Mouse (Mus musculus) forebrain, embryonic 11.5 days (tissue): ENCODE data around the gene Polr1d. TPM values are rescaled to one million over a fixed set of nuclear protein-coding genes. Genes with fewer than 3 reads are reported as not detected.

ENCODE experiments used
- ATAC-seq: fragments of 200-750 bp; cut with Nextera tagmentation; replicated peaks from 2 replicates; pipeline ENCODE4 v1.8.0; 2017; ENCODE audit warnings: moderate TSS enrichment; ENCODE audit not compliant: low FRiP score
- DNase-seq: peaks from one replicate; pipeline ENCODE4 v3.0.0-alpha.2; 2017; ENCODE audit warnings: low spot score
- H3K27ac ChIP-seq: fragments of 300-500 bp; sonication (generic); 2 replicates; pipeline ENCODE4 v1.5.1; 2014; ENCODE audit warnings: low read depth, low read length
- H3K27me3 ChIP-seq: fragments of 300-500 bp; sonication (generic); 2 replicates; pipeline ENCODE4 v1.6.1; 2014; ENCODE audit warnings: mild to moderate bottlenecking, low read length, mixed read lengths; ENCODE audit not compliant: control insufficient read depth, insufficient read depth
- H3K36me3 ChIP-seq: fragments of 300-500 bp; sonication (generic); 2 replicates; pipeline ENCODE4 v1.6.1; 2014; ENCODE audit warnings: mild to moderate bottlenecking, low read length, moderate library complexity, mixed read lengths; ENCODE audit not compliant: control insufficient read depth, insufficient read depth
- H3K4me1 ChIP-seq: fragments of 300-500 bp; sonication (generic); replicated peaks from 2 replicates; pipeline ENCODE4 v1.6.1; 2014; ENCODE audit warnings: low read length, mixed read lengths; ENCODE audit not compliant: control insufficient read depth, insufficient read depth
- H3K4me2 ChIP-seq: fragments of 300-500 bp; sonication (generic); 2 replicates; pipeline ENCODE4 v1.6.1; 2014; ENCODE audit warnings: low read depth, mild to moderate bottlenecking, low read length, moderate library complexity, mixed read lengths; ENCODE audit not compliant: severe bottlenecking
- H3K4me3 ChIP-seq: fragments of 300-500 bp; sonication (generic); 2 replicates; pipeline ENCODE4 v1.5.1; 2014; ENCODE audit warnings: low read depth, low read length
- H3K9ac ChIP-seq: fragments of 300-500 bp; sonication (generic); 2 replicates; pipeline ENCODE4 v1.6.1; 2014; ENCODE audit warnings: low read length
- H3K9me3 ChIP-seq: fragments of 300-500 bp; sonication (generic); 2 replicates; pipeline ENCODE4 v1.6.1; 2016; ENCODE audit warnings: low read length, mixed read lengths; ENCODE audit not compliant: control insufficient read depth
- WGBS: fragments of 180-500 bp; shearing (Covaris S2); extraction: QIAGEN DNeasy Blood & Tissue Kit; methylation state at CpG from one replicate; pipeline ENCODE4 v1.1.7; 2014; 5-methylcytosine and 5-hydroxymethylcytosine counted together
- polyA plus RNA-seq: library from polyadenylated mRNA; unstranded; fragments of >200 nt; fragmentation: Nextera tagmentation; extraction: Ambion mirVana; gene quantifications from 2 replicates; pipeline ENCODE4 v1.2.1, GENCODE M21; 2014

Polr1d gene
- polyA plus RNA-seq, 1 experiment from 2014 or later: 110 TPM

DNA sequence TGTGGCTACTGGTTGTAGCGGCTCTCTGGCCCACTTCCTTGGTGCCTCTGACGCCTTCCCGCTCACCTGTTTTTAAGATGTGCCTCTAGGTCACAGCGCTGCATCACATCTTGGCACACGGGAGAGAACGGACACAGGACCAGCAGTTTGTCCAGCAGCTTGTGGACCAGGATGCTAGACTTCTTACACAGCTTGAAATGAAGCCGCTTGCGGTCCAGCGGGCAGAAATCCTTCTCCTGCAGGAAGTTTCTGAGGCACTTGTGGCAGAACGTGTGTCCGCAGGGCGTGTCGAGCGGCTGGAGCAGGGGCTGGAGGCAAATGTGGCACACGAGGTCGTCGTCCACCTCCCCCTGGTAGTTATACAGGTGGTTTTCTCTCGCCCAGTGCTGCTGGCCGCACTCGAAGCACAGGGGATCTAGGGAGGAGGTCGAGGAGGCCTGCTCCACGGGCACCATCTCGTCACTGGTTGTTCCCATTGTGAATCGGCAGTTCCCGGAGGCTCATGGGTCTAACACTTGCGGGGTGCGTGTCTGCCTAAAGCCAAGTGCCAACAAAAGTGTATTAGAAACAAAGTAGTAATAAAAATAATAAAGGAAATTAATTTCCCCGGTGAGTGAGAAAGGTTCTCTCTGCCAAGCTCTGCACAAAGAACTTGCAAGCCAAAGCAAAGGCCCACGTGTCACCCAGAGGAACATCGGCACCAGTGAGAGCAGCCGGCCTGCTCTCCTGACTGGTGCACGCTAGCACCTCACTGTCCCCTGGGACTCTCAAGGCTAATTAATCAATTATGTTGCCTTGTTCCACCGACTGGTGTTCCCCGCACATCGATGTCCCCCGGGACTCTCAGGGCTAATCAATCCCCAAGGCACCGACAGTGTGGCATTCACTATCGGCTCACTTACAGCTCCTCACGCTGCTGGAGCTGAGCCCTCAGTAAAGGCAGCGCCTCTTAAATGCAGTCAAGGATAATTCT lies 34.6 kb upstream of the Polr1d start:
- 83% methylated on average over 40 of the region's 40 CpGs for WGBS
- Histone ChIP-seq H3K4me1 (no peaks in the 10 kb centered on the region; the same call in 1 of the 2 replicates), H3K36me3 (no peaks in the 10 kb centered on the region), H3K27me3 (no peaks in the 10 kb centered on the region), H3K4me3 (no peak overlapping the region), H3K9ac (no peak overlapping the region), H3K27ac (no peak overlapping the region), H3K9me3 (no peaks in the 10 kb centered on the region), H3K4me2 (no peak overlapping the region)
- DNase-seq (no peak), ATAC-seq (no peak)

DNA sequence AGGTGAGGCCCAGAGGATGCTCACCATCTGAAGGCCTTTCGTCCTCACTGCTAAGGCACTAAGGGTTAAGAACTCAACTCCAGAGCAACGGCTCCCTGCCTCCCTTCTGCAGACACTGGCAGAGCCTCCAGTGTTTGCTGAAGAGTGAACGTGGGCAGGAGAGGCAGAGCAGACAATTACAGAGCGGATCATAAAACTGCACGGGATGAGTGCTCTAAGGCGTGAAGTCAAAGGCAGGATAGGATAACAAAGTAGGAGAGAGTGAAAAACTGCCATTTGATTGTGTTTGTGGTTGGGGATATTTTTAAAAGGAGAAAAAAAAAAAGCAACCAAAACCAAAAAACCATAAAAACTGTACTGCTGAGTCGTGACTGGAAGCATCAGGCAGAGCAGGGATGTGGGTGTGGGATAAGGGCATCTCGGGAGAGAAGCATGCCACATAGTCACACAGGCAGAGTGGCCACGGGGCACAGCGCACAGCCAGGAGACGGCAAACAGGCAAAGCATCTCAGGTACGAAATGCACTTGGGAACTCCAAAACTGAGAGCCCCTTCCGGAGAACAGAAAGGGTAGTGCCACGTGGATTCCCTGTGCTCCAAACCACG lies 33.5 kb upstream of the Polr1d start:
- H3K27ac ChIP-seq: no peak overlapping the region
- no peaks in the 10 kb centered on the region for H3K27me3 ChIP-seq
- H3K4me3 ChIP-seq: no peak overlapping the region
- H3K36me3 ChIP-seq: no peaks in the 10 kb centered on the region
- no peaks in the 10 kb centered on the region for H3K9me3 ChIP-seq
- DNase-seq (no peak), ATAC-seq (no peak)
- H3K4me2 ChIP-seq: no peak overlapping the region
- H3K4me1 ChIP-seq: no peaks in the 10 kb centered on the region; the same call in 1 of the 2 replicates
- WGBS: 71% methylated on average over 15 of the region's 15 CpGs
- H3K9ac ChIP-seq: no peak overlapping the region

DNA sequence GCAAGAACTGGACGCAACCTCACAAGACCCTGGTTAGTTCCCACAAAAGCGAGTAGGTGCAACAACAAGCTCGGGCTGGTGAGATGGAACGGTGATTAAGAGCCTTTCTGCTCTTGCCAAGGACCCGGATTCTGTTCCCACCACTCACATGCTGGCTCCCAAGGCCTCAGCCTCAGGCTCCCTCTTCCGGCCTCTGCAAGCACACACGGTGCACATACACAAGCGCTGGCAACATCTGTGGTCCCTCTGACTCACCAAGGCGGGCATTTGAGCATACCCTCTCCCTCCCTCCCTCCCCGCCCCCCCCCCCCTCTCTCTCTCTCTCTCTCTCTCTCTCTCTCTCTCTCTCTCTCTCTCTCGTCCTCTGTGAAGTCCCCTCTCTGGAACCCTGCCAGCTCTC lies 31.5 kb upstream of the Polr1d start:
- no peak overlapping the region for H3K9ac ChIP-seq
- DNase-seq: no peak
- H3K4me1 ChIP-seq: no peaks in the 10 kb centered on the region; the same call in 1 of the 2 replicates
- no peak overlapping the region for H3K4me2 ChIP-seq
- no peaks in the 10 kb centered on the region for H3K36me3 ChIP-seq
- WGBS: 81% methylated on average over 10 of the region's 11 CpGs
- no peaks in the 10 kb centered on the region for H3K27me3 ChIP-seq
- H3K4me3 ChIP-seq: no peak overlapping the region
- H3K9me3 ChIP-seq: no peaks in the 10 kb centered on the region
- ATAC-seq: 0 out of 2 replicates have a peak, but pooled peaks have one; percentile 33
- H3K27ac ChIP-seq: no peak overlapping the region

DNA sequence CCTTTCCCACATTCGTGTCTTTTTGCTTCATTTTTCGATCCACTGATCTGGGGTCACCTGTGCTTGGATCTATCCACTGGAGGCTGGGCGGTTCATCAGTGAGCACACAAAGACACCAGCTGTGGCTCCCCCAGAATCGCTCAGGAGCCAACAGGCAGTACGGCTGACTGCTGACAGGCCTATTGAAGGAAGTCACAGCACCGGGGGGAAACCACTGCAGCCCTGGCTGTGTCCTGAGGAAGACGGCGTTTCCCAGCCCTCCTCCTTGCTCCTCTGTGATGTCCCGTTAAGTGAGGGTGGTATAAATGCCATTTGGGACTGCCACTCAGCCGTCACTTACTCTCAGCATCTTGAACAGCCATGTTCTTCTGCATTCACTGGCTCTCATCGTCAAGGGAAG lies 30.9 kb upstream of the Polr1d start:
- no peaks in the 10 kb centered on the region for H3K27me3 ChIP-seq
- 76% methylated on average over 11 of the region's 11 CpGs for WGBS

DNA sequence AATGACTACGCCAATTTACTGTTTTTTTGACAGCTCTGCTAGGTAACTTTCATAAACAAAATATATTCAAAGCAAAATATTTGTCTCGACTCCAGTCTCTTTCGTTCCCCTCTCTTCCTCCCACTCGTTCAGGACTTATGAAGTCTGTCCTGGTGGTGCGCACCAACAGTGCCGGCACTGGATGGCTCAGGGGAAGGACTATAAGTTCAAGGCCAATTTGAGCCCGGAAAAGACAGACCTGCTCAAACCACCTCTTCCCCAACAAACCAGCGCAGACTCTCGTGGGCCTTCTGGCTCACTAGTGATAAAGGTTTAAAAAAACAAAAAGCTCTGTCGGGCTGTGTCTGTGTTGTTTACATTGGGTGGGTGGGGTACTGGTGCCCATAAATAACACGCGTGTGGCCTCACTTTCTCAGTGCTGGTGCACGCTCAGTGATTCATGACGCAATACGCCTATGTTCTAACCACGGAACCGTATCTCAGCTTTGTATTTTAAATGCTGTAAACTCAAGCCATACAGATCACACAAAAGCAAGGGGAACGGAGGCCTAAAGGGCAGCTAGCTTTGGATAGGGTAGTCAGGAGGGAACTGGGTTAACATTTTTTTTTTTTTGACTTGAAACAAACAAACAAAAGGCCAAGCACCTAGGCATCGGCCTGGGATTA lies 27.2 kb upstream of the Polr1d start:
- Histone ChIP-seq H3K9ac (no peak overlapping the region), H3K4me1 (no peaks in the 10 kb centered on the region; the same call in 1 of the 2 replicates), H3K36me3 (no peaks in the 10 kb centered on the region), H3K27ac (no peak overlapping the region), H3K4me3 (no peak overlapping the region), H3K9me3 (no peaks in the 10 kb centered on the region), H3K27me3 (no peaks in the 10 kb centered on the region), H3K4me2 (no peak overlapping the region)
- DNase-seq (no peak), ATAC-seq (no peak)
- WGBS: 91% methylated on average over 19 of the region's 19 CpGs

More for the DNA sequence above, 30.9 kb upstream of the Polr1d start:
- H3K4me2 ChIP-seq: no peak overlapping the region
- no peak overlapping the region for H3K4me3 ChIP-seq
- no peak overlapping the region for H3K27ac ChIP-seq
- H3K36me3 ChIP-seq: no peaks in the 10 kb centered on the region
- no peak overlapping the region for H3K9ac ChIP-seq
- DNase-seq (no peak), ATAC-seq (no peak)
- no peaks in the 10 kb centered on the region for H3K9me3 ChIP-seq
- H3K4me1 ChIP-seq: no peaks in the 10 kb centered on the region; the same call in 1 of the 2 replicates

DNA sequence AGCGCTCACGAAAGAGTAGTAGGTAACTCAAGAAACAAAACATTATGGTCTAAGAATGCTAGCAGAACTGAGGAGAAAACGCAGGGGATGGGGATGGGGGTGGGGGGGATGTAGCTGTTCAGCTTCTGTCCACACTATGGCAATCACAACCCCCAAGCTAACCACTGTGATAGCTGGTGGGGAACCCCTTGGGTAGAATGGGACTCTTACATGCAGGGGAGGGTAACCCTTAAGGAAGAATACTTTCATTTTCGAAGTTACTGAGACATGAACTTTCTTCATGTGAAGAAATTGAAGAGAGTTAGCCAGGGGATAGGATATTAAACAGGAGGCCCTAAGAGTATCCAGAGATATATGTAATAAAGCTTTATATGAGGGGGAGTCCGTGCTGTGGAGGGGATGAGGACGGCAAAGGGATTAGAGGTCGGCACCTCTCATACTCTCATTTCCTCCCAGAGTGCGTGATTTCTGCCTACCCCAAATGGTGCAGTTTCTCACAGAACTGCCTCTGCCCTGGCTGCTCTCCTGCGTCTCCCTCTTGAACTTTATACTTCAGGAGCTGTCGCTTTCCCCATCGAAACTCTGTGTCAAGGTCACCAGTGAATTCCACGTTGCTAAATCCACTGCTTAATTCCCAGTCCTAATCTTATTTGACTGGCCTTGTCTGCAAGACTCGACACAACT lies 25.9 kb upstream of the Polr1d start:
- Histone ChIP-seq H3K4me2 (no peak overlapping the region), H3K4me1 (no peaks in the 10 kb centered on the region; the same call in 1 of the 2 replicates), H3K36me3 (no peaks in the 10 kb centered on the region), H3K27me3 (no peaks in the 10 kb centered on the region), H3K9ac (no peak overlapping the region), H3K27ac (no peak overlapping the region), H3K4me3 (no peak overlapping the region), H3K9me3 (no peaks in the 10 kb centered on the region)
- 70% methylated on average over 13 of the region's 13 CpGs for WGBS
- DNase-seq (no peak), ATAC-seq (no peak)

DNA sequence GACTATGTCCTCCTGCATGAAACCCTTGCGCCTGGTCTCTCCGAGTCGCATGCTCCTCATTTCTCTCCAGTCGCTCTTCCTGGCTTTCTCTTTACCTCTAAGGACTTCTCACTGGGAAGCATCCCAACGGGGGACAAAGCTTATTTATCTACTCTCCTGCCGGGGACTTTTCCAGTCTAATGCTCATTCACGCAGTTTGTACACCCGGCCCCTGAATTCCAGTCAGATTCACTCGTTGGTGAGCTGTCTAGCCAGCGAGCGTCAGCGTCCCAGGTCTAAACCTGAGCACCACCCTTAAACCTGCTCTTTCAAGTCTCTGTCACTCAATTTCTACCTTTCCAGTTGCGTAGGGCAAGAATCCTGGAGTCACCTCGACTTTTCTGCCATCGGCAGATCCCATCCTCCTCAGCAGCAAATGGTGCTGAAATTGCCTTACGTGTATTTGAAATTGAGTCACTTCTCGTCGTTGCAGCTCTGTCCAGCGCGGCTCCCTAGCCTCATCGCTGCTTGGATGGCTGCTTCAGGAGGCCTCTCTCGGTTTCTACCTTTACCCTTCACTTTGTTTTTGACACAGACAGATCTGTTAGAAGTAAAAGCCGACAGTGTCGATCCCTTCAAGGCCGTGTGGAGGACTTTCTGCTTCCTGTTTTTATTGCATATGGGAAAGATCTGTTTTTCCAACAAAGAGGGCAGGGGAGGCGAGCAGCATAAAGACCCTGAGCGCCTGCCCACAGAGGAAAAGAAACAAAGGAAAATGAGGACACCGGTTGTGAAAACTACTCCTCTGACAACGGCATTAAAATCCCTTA lies 25.1 kb upstream of the Polr1d start:
- WGBS: 57% methylated on average over 29 of the region's 29 CpGs
- H3K27me3 ChIP-seq: no peaks in the 10 kb centered on the region
- no peak overlapping the region for H3K4me2 ChIP-seq
- H3K4me1 ChIP-seq: no peaks in the 10 kb centered on the region; the same call in 1 of the 2 replicates
- no peaks in the 10 kb centered on the region for H3K36me3 ChIP-seq
- H3K4me3 ChIP-seq: no peak overlapping the region
- H3K9me3 ChIP-seq: no peaks in the 10 kb centered on the region
- H3K9ac ChIP-seq: no peak overlapping the region
- H3K27ac ChIP-seq: no peak overlapping the region
- no peak for DNase-seq
- no peak for ATAC-seq

DNA sequence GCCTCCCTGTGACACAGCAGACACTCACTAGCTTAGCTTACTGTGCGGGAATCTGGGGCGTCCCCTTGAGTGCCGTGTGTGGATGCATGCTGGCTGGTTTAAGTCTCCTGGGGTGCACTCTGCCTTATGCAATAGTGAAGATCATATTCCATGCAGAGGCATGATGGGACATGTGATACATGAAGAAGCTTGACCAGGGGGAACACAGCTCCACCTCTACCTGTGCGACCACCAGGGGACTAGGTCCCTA lies 24.6 kb upstream of the Polr1d start:
- DNase-seq: no peak
- no peak overlapping the region for H3K9ac ChIP-seq
- no peaks in the 10 kb centered on the region; the same call in 1 of the 2 replicates for H3K4me1 ChIP-seq
- H3K9me3 ChIP-seq: no peaks in the 10 kb centered on the region
- H3K4me3 ChIP-seq: no peak overlapping the region
- no peak for ATAC-seq
- no peaks in the 10 kb centered on the region for H3K27me3 ChIP-seq
- no peaks in the 10 kb centered on the region for H3K36me3 ChIP-seq
- WGBS: 71% methylated on average over 4 of the region's 4 CpGs
- H3K27ac ChIP-seq: no peak overlapping the region
- no peak overlapping the region for H3K4me2 ChIP-seq
